Mouse (Mus musculus) layer of hippocampus, postnatal 25 days (tissue): ENCODE measurements at regions not wholly inside any gene's neighbourhood (a gene's known extent, or its start where the extent isn't known, plus 50 kb on each side); places are given as distances from the start of the nearest gene placed in this dataset.
"Not testable (repeated sequence)": the region's sequence is repeated elsewhere in the genome, so short reads cannot be mapped to it uniquely, and the experiment has no call there.

Experiments
- DNase-seq, 2 experiments: peaks; one replicate each; pipeline ENCODE4 v3.0.0; 2022; ENCODE audit warnings: mixed read lengths in 2 of 2, low spot score in 1 of 2; ENCODE audit errors: extremely low spot score in 1 of 2

GRCm38 (mm10) chr8:114030141-114030540 lies 103.2 kb upstream of the Nudt7 start:
- not testable (repeated sequence) for DNase-seq

GRCm38 (mm10) chr8:114052426-114052825 lies 80.9 kb upstream of the Nudt7 start:
- DNase-seq: no peak

- no peak for DNase-seq
Observed at GRCm38 (mm10) chr8:114063566-114063965, 69.8 kb upstream of the Nudt7 start.

- DNase-seq: no peak
Observed at GRCm38 (mm10) chr8:114072330-114072729, 61.0 kb upstream of the Nudt7 start.

DNA sequence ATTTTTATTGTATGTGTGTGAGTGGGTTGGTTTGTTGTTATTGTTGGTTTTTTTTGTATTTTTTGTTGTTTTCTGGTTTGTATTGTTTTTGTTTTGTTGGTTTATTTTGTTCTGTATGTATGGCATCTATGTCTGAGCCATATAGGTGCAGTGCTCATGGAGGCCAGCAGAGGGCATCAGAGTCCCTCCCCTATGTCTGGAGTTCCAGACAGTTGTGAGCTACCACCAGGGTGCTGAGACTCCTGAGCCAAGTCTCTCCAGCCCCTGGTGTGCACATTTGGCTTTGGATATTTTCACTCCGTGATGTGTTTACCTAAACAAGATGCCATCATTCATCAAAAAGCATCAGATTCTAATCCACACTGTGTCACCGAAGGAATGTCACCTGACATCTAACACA lies 59.2 kb upstream of the Nudt7 start:
- DNase-seq: peak in 1 of 2 experiments; percentile 20

DNA sequence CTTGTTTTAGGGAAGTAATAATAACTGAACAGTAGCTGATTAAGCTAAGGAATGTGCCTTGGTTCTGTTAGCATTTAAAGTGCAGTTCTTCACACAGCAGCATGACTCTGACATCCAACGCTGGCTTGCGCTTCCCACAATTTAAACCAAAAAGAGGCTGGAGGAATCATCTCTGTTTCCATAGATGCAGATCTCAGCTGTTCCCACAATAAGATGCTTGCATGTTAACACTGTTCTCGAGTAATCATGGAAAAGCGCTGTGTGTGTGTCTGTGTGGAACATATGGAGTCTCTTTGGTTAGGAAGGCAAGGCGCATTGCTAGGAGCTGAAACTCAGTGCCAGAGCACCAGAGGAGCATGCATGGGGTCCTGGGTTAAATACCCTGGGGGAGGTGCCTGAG lies 56.7 kb upstream of the Nudt7 start:
- DNase-seq: no peak

- peak; percentile 35 to 61 for DNase-seq
Observed at GRCm38 (mm10) chr8:114081049-114081756, 52.2 kb upstream of the Nudt7 start.

GRCm38 (mm10) chr8:114081757-114082059 lies 51.6 kb upstream of the Nudt7 start:
- DNase-seq: no peak
